Mouse (Mus musculus) megakaryocyte, embryonic 14.5 days (primary cell): ENCODE measurements around the gene Cdk6.

ENCODE experiments used
- FLI1 ChIP-seq: IDR thresholded peaks from 2 replicates; pipeline ENCODE4 v1.6.1; 2012; ENCODE audit warnings: low read length, inconsistent platforms, mixed read lengths
- GATA1 ChIP-seq: IDR thresholded peaks from 3 replicates; pipeline ENCODE4 v1.6.1; 2012; ENCODE audit warnings: mixed read lengths, low read length, inconsistent platforms, borderline replicate concordance

DNA sequence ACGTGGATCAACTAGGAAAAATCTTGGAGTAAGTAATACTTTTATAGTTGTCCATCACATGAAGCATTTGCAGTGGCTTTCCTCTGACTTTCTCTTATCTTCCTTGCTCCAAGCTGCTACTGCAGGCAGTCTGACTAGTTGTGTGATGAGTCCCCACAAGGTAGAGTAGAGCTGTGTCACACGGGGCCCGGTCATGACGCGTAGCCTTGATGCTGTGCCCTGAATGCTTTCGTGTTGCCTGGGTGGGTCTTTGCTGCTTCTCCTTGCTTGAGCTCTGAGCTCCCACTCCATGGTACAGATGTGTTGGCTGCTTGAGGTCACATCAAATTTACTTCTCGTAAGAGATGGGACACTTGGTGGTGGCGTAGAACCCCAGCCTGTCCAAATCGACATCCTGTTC is 174.2 kb downstream of the Cdk6 start:
- no peak for TF ChIP-seq GATA1
- TF ChIP-seq FLI1 = no peak
